Mouse (Mus musculus): ENCODE measurements at regions not wholly inside any gene's neighbourhood (a gene's known extent, or its start where the extent isn't known, plus 50 kb on each side); places are given as distances from the start of the nearest gene placed in this dataset.
A peak's percentile ranks its signal among the peaks of the same experiment; 100 is the strongest.

GRCm38 (mm10) chr6:51207587-51208361 lies 224.7 kb upstream of the Nfe2l3 start:
- 6% methylated on average over 21 of the region's 21 CpGs for WGBS
- TF ChIP-seq CTCF (IDR thresholded peaks at IDR 0.05; ENCODE audit: insufficient read depth, low read length) (no peak), POLR2A (IDR thresholded peaks at IDR 0.05; ENCODE audit: borderline replicate concordance, extremely low read depth, low read depth, low read length) (no peak)
- Histone ChIP-seq H3K4me1 (ENCODE audit: control insufficient read depth, insufficient read depth, low read length) (no peaks in the 10 kb centered on the region), H3K4me3 (replicated peaks; ENCODE audit: extremely low read depth, low read depth, low read length) (no peak overlapping the region)
- no peak for DNase-seq

GRCm38 (mm10) chr6:51208660-51209396 lies 223.6 kb upstream of the Nfe2l3 start:
- no peak overlapping the region for H3K4me3 ChIP-seq (replicated peaks; ENCODE audit: extremely low read depth, low read depth, low read length)
- H3K4me1 ChIP-seq (ENCODE audit: control insufficient read depth, insufficient read depth, low read length): no peaks in the 10 kb centered on the region
- TF ChIP-seq POLR2A (IDR thresholded peaks at IDR 0.05; ENCODE audit: borderline replicate concordance, extremely low read depth, low read depth, low read length): no peak
- TF ChIP-seq CTCF (IDR thresholded peaks at IDR 0.05; ENCODE audit: insufficient read depth, low read length): peak; percentile 17; the same call in 1 of the 2 replicates
- peak; percentile 27 for DNase-seq
- 1% methylated on average over 6 of the region's 6 CpGs for WGBS

- no peak for DNase-seq
- WGBS: 3% methylated on average over 7 of the region's 7 CpGs
- no peak for TF ChIP-seq CTCF (IDR thresholded peaks at IDR 0.05; ENCODE audit: insufficient read depth, low read length)
- TF ChIP-seq POLR2A (IDR thresholded peaks at IDR 0.05; ENCODE audit: borderline replicate concordance, extremely low read depth, low read depth, low read length): no peak
- no peak overlapping the region for H3K4me3 ChIP-seq (replicated peaks; ENCODE audit: extremely low read depth, low read depth, low read length)
- no peaks in the 10 kb centered on the region for H3K4me1 ChIP-seq (ENCODE audit: control insufficient read depth, insufficient read depth, low read length)
Measured at GRCm38 (mm10) chr6:51211418-51211817, 221.1 kb upstream of the Nfe2l3 start.

GRCm38 (mm10) chr6:51212216-51212615 lies 220.3 kb upstream of the Nfe2l3 start:
- TF ChIP-seq CTCF (IDR thresholded peaks at IDR 0.05; ENCODE audit: insufficient read depth, low read length) (no peak), POLR2A (IDR thresholded peaks at IDR 0.05; ENCODE audit: borderline replicate concordance, extremely low read depth, low read depth, low read length) (no peak)
- 94% methylated on average over 8 of the region's 8 CpGs for WGBS
- Histone ChIP-seq H3K4me1 (ENCODE audit: control insufficient read depth, insufficient read depth, low read length) (no peaks in the 10 kb centered on the region), H3K4me3 (replicated peaks; ENCODE audit: extremely low read depth, low read depth, low read length) (no peak overlapping the region)
- DNase-seq: no peak

- DNase-seq: no peak
- WGBS: 77% methylated on average over 10 of the region's 10 CpGs
- H3K4me1 ChIP-seq (ENCODE audit: control insufficient read depth, insufficient read depth, low read length): no peaks in the 10 kb centered on the region
- no peak overlapping the region for H3K4me3 ChIP-seq (replicated peaks; ENCODE audit: extremely low read depth, low read depth, low read length)
- TF ChIP-seq CTCF (IDR thresholded peaks at IDR 0.05; ENCODE audit: insufficient read depth, low read length) (no peak), POLR2A (IDR thresholded peaks at IDR 0.05; ENCODE audit: borderline replicate concordance, extremely low read depth, low read depth, low read length) (no peak)
Measured at GRCm38 (mm10) chr6:51215371-51215770, 217.1 kb upstream of the Nfe2l3 start.

- TF ChIP-seq CTCF (IDR thresholded peaks at IDR 0.05; ENCODE audit: insufficient read depth, low read length): no peak
- WGBS: 32% methylated on average over 8 of the region's 8 CpGs
- DNase-seq: peak; percentile 17
Measured at GRCm38 (mm10) chr6:51216472-51216871, 216.0 kb upstream of the Nfe2l3 start.

GRCm38 (mm10) chr6:51219691-51220090 lies 212.8 kb upstream of the Nfe2l3 start:
- DNase-seq: no peak
- TF ChIP-seq POLR2A (IDR thresholded peaks at IDR 0.05; ENCODE audit: borderline replicate concordance, extremely low read depth, low read depth, low read length) (no peak), CTCF (IDR thresholded peaks at IDR 0.05; ENCODE audit: insufficient read depth, low read length) (no peak)
- 85% methylated on average over 12 of the region's 12 CpGs for WGBS

More at GRCm38 (mm10) chr6:51216472-51216871, 216.0 kb upstream of the Nfe2l3 start:
- no peaks in the 10 kb centered on the region for H3K4me1 ChIP-seq (ENCODE audit: control insufficient read depth, insufficient read depth, low read length)
- H3K4me3 ChIP-seq (replicated peaks; ENCODE audit: extremely low read depth, low read depth, low read length): no peak overlapping the region

GRCm38 (mm10) chr6:51220778-51221177 lies 211.7 kb upstream of the Nfe2l3 start:
- no peak for TF ChIP-seq POLR2A (IDR thresholded peaks at IDR 0.05; ENCODE audit: borderline replicate concordance, extremely low read depth, low read depth, low read length)
- no peak for TF ChIP-seq CTCF (IDR thresholded peaks at IDR 0.05; ENCODE audit: insufficient read depth, low read length)

More at GRCm38 (mm10) chr6:51219691-51220090, 212.8 kb upstream of the Nfe2l3 start:
- no peaks in the 10 kb centered on the region for H3K4me1 ChIP-seq (ENCODE audit: control insufficient read depth, insufficient read depth, low read length)
- H3K4me3 ChIP-seq (replicated peaks; ENCODE audit: extremely low read depth, low read depth, low read length): no peak overlapping the region

GRCm38 (mm10) chr6:51236077-51236740 lies 196.3 kb upstream of the Nfe2l3 start:
- no peak overlapping the region for H3K4me3 ChIP-seq (replicated peaks; ENCODE audit: extremely low read depth, low read depth, low read length)
- DNase-seq: no peak
- TF ChIP-seq CTCF (IDR thresholded peaks at IDR 0.05; ENCODE audit: insufficient read depth, low read length): no peak
- no peak for TF ChIP-seq POLR2A (IDR thresholded peaks at IDR 0.05; ENCODE audit: borderline replicate concordance, extremely low read depth, low read depth, low read length)
- no peaks in the 10 kb centered on the region for H3K4me1 ChIP-seq (ENCODE audit: control insufficient read depth, insufficient read depth, low read length)
- 68% methylated on average over 11 of the region's 11 CpGs for WGBS

More at GRCm38 (mm10) chr6:51220778-51221177, 211.7 kb upstream of the Nfe2l3 start:
- Histone ChIP-seq H3K4me3 (replicated peaks; ENCODE audit: extremely low read depth, low read depth, low read length) (no peak overlapping the region), H3K4me1 (ENCODE audit: control insufficient read depth, insufficient read depth, low read length) (no peaks in the 10 kb centered on the region)
- WGBS: 37% methylated on average over 4 of the region's 4 CpGs
- DNase-seq: no peak

All from lung, adult 2 months (tissue).